Mouse (Mus musculus) cerebellum, adult 9-10 months (tissue): Measurements from ENCODE around the gene Paxx.
A peak's percentile ranks its signal among the peaks of the same experiment; 100 is the strongest.

Experiments used
- DNase-seq: peaks from one replicate; pipeline ENCODE4 v3.0.0; 2022

The Paxx gene

DNA sequence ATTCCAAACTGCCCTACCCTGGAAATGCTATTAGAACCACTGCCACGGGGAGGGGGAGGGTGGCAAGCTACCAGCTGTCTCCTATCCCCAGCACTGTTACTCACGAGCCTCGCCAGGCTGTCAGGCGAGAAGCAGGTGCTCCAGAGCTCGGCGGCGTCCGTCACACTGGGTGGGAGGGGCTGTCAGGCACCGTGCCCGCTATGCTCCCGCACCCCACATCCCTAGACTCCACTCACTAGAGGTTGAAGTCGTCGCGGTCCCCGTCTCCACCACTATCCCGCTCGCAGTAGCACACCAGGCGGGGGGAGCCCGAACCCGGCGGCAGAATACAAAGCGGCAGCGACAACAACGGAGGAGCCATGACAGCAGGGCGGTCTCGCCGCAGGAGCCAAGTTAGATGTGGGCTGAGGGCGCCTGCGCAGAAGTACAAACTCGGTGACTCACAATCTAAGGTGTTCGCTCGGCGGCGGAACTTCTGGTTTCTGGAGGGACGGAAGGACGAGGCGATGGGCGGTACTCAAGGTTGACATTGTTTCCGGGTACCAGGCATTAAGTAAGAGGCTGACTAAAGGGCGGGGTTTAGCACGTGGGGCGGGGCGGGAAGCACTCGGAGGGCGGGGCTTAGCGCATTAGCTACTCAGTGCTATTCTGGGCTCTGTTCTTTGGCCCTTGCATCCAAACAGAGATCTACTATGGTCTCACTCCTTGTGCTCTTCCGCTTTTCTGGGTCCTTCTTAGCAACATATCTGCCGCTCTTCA lies at the start of gene Paxx:
Gene Paxx (minus strand): TSS at position 544 of the 759 bp plus-strand sequence.
- DNase-seq: peak; percentile 95

DNA sequence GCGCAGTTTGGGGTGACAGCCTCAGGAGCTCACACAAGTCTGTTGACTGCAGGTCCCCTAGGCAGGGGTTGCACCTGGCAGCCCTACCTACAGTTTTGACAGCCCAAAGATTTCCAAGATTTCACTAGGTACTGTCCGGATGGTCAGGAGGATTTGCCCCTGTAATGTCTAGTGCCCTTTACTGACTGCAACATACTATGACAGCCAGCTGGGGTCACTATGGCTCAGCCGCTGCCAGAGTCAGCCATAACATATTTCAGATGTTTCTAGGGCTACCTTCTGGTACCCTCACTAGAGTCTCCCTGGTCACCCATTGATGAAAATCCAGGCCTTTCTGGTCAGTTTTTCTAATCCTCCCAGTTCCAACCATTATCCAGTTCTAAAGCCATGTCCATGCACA lies 49.0 kb upstream of the Paxx start:
- no peak for DNase-seq

DNA sequence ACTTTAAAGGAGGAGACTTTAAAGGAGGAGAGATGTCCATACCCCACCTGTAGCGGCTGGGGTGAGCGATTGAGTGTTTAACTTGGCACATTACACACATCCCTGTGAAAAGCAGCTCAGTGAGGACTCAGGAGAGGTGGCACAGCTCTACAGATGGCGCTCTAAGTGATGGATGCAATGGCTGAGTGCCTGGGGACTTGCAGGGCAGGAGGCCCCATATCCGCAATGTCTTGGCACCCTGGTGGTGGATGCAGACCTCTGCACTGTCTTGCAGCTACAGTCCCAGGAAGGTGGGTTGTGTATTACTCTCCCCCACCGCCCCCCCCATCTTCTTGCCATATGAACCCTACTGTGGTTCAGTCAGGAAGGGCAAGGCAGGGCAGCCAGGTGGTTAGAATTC lies 46.1 kb upstream of the Paxx start:
- DNase-seq: peak; percentile 29

DNA sequence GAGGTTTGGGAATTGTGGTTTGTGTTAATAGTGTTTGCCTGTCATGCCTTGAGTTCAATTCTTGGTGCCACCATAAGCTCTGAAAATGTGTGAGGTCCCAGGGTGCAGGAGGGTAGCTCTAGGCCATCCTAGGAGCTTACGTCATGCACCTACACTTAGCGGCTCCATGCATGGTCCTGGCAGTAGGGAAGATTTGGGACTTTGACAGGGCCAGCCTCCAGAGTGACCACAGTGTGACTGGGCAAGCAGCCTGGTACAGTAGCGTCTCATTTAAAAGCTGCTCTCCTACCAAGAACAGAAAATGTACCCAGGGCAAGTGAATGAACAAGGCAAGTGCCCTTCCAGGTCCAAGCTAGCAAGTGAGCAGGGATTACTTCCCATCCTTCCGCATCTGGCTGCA lies 45.0 kb upstream of the Paxx start:
- peak; percentile 41 for DNase-seq

DNA sequence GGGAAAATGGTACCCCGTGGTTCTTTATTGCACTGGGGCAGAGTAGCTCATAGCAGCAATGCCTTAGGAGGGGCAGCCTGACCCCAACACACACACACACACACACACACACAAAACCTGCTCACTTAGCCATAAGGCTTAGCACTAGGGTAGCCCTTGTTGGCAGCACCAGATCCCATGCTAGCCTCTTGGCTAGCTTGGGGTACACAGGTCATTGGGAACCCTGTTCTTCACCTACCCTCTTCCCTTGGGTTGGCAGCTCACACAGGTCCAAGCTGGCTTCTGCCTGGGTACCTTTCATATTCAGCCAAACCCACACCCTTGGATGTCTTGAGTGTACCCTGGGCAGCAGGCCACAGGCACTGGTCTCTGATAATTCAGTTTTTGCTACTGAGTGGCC lies 44.1 kb upstream of the Paxx start:
- no peak for DNase-seq

DNA sequence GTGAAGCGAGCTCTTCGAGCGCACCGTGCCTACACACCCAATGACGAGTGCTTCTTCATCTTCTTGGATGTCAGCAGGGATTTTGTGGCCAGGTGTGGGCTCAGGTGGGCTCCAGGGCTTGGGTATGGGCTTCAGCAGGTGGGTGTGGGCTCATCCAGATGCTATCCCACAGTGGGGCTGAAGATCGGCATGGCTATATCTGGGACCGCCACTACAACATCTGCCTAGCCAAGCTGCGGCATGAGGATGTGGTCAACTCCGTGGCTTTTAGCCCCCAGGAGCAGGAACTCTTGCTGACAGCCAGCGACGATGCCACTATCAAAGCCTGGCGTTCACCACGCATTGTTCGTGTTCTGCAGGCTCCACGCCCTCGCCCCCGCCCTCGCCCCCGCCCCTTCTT lies 43.6 kb upstream of the Paxx start:
- DNase-seq: no peak

DNA sequence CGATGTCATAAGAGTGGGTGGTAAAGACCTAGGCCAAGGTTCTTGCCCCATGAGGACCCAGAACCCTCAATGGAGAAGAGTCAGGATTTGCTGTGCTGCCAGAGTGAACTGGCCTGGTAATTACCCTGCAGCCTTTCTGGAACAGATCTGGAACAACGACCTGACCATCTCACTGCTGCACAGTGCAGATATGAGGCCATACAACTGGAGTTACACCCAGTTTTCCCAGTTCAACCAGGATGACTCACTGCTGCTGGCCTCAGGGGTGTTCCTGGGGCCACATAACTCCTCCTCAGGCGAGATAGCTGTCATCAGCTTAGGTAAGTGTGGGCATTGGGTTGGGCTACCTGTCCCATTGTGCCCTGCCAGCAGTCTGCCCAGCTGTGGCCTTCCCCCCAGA lies 41.8 kb upstream of the Paxx start:
- no peak for DNase-seq

DNA sequence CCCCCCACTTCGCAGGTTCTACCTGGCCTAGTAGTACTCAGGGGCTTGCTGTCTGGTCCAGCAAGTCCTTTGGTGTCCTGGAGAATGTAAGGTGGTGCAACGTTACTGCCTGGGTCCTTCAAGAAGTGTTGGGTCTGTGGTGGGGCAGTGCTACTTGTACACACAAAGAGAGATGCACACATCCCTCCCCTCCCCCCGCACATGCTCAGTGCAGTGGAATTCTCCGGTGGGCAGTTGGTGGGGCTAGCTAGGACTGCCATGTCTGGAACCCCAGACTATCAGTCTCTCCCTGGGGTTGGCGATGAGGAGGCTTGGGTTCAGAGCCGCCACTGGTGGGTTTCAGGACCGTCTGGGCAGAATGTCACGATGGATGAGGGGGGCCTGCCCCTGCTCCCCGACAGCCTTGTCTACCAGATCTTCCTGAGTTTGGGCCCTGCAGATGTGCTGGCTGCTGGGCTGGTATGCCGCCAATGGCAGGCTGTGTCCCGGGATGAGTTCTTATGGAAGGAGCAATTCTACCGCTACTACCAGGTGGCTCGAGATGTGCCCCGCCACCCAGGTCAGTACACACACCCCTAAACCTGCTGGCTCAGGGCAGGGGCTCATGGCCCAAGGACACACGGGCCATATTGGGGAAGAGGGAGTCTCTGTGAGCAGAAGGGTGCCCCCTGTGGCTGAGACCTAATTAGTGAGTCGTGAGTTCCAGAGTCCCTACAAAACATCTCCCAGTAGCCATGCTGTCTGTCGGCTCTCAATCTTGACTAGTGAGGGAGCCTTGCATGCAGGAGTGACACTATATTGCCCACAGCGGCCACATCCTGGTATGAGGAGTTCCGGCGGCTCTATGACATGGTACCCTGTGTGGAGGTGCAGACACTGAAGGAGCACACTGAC lies 40.9 kb upstream of the Paxx start, which contains the start of gene C8g:
Gene C8g (minus strand): TSS at position 127 of the 894 bp plus-strand sequence.
- DNase-seq: peak; percentile 65

DNA sequence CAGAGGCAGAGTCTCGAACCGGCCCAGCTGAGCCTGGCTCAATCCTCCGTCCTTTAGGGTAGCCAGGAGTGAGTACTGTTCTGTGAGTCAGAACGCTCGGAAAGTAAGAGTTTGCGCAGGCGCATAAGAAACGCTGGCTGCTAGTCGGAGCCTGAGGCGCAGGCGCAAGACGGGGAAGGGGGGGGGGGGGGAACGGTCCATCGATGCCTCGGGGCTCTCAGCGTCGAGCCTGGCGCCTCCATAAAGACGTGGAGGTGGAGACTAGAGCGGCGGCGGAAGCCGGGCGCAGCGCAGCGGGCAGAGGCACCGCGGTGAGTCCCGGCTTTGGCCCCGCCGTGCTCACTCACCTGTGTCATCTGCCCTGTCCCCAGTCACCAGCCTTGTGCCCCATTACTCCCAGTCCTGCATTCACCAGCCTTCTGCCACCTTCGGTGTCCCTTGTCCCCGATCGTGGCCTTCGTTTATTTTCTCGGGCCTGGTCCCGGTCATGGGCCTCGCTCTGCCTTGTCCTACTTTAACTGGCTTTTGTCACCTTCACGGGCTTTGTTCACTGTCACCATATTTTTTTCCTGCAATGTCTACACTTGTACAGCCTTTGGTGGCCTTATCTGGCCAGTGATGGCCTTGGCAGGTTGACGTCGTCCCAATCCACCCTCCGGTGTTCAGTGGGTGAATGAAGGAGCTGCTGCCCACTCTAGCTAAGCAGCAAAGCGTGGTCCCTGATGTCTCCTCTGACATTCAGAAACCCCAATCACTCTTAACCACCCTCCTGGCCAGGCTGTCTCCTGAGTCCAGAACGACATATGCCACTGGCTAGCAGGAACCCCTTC lies 39.9 kb upstream of the Paxx start, which contains the start of gene Fbxw5:
Gene Fbxw5 (plus strand): TSS at position 175 of the 830 bp plus-strand sequence.
- DNase-seq: peak; percentile 84

DNA sequence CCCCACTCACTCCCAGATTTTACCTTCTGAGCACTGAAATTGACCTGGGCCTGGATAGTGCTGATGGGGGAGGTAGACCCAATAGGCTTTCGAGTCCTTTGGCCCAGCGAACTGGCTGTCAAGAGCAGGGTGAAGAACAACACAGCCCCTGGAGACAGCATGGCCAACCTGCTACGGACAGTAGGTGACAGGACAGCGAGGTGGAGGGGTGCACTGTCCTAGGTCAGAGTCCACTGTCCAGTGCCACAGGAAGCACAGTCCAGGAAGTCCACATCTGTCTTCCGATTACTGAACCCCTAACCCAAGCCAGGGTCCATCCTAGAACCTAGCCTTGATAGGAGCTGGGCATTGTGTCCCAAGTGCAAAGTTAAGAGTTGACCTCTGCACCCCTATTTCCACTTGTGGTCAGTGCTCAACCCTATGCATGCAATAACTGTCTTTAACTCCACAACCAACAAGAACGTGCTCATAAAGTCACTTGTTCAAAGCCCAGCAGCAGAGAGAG lies 39.2 kb upstream of the Paxx start:
- DNase-seq: no peak

DNA sequence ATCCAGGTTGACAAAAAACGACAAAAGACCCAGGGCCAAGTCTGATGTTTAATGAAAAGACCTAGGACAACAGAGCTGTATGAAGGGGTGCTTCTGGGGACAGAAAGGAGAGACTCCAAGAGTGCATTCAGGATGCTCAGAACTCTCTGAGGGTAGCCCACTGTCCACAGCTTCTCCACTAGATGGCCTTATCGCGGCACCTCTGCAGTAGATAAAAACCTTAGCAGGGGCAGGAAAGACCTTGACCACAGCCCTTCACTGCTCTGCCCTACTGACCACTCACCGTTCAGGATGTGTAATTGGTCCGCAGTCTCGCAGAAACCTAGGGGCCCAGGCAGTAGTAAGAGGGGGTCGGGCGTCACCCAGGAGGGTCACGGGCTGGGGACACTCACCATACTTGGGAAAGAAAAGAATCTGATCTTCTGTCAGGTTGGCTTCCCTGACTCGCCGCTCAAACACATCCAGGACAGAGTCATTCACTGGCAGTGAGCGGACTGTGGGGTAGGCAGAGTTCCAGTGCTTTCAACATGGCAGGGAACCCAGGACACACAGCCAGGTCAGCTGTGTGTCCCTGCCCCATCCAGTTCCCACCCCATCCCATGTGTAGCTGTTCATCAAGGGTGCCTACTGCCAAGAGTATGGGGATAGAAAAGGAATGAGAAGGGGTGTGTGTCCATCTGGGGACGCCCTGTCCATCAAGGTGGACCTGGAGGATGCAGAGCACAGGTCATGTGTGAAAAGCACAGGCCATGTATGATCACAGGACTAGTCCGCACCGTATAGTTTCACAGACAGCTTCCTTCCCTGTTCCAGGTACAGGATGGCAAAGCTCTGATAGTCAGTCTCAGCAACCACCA lies 38.0 kb upstream of the Paxx start:
- peak; percentile 45 for DNase-seq

DNA sequence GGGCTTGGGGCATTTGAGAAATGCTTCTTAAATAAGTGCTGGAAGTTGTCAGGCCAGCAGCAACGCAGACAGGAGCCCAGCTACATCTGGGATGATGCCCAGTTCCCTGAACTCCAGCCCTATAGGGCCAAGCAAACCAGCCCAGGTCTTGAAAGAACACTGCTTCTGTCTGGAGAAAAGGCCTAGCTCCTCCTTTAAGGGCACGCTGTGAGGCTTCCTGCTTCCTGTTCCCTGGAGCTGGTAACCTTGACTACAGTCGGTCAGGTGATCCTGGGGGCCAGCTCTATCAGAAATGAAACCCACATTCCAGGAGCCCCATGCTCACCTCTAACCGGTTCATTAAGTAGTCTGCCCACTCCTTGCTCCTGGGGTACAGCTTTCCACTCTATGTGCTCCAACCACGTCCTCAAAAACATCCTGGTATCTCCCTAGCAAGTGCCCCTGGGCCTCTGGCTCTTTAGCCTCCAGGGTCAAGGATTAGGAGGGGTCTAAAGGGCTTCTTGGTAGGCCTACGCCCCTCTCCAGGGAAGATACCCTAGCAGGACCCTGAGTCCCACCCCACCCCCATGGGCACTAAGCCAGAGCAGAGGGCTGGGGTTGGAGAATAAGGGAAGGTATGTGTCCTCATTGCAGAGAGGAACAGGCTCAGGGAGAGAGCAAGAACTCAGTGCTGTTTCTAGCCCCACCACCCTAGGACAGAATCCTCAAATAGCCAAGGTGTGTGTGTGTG lies 37.1 kb upstream of the Paxx start:
- DNase-seq: peak; percentile 61

DNA sequence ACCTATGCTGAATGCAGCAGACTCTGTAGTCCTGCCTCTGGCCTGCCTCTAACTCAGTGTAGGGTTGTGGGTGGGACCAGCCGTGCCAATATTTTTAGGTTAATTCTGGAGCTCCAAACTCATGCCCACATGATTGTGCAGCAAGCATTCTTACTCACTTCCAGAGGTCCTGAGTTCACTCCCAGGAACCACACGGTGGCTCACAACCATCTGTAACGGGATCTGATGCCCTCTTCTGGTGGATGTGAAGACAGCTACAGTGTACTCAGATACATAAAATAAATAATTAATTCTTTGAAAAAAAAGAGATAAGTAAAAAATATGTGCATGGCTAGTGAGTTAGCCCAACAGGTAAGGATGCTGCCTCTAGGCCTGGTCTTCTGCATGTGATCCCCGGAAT lies 35.6 kb upstream of the Paxx start:
- peak; percentile 84 for DNase-seq

DNA sequence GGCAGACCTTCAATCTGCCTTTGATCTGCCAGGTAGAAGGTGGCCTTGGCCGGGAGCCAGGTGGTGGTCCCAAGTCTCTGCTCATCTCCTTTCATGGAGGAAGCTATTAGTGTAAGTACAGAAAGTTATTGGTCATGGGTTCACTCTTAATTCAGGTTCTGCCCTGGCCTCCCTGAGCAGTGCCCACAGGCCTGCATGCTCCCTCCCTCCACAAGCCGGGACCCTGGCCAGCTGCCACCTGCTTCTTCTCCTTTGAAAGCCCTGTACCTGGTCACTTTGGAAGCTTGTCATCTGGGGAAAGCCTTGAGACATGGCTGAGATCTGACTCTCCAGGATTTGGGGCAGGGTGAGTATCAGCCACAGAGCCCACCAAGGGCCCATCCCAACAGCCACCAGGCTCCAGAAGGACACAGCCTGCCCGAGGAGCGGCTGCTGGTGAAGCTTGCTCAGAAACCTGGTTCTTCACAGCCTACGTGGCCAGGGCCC lies 32.6 kb upstream of the Paxx start, which contains the start of gene Lcn12:
Gene Lcn12 (minus strand): TSS at position 436 of the 486 bp plus-strand sequence.
- DNase-seq: peak; percentile 86

DNA sequence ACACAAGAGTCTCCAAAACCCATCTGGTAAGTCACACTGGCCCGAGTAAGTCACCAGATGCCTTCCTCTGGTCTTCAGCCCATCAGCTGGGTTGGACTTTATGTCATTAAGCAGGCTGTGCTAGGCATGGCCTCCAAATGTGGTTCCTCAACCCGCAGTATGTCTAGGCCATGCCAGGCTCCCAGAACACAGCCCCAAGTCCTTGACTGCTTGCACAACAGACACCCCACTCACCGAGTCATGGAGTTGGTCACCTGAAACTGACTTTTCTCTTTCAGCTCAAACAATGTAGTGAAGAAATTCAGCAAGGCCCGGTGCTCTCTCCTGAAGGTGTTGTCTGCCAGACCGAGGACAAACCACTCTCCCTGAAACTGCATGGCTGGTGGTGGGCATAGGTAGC lies 32.1 kb upstream of the Paxx start:
- peak; percentile 25 for DNase-seq

DNA sequence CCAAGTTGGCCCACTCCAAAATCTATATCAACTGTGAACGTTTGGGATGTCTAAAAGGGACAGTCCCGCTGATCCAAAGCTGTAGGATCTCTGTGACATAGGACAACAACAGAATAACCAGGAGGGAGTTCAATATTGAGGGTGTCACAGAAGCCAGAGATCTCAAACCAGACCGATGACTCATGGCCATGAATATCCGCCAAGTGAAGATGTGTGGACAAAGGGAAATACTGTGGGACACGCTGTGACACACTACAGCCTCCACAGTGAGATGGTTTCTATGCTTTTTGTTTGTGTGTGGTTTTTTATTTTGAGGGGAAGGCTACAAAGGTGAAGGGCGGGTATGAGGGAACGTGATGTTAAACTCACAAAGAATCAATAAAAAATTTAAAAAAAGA lies 27.8 kb upstream of the Paxx start:
- DNase-seq: peak; percentile 82

DNA sequence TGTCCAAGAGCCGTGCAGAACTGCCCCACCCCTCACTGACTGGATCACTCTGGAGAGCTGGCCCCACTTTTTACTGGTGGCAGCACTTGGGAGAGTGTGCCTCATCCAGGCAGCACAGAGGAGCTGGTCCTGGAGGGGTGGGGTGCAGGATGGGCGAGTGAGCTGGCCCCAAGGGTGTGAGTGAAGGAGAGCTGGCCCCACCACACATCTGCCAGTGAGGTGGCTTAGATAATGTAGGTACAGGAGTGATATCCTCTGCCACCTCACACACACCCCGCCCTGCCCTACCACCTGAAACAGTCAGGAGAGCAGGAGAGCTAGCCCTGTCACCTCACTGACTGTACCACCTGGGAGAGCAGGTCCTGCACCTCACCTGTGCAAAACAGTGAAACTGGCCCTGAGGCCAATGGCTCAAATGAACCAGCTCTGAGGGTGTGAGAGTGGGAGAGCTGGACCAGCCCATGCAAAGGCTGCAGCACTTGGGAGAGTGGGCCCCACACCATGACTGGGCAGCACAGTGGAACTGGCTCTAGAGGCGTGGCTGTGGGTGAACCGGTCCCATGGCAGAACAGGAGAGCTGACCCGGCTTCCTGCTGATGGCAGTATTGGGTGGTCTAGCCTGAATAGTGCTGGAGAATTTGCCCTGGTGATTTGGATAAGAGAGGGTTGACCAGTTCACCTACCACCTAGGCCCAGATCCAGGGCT lies 27.2 kb upstream of the Paxx start:
- DNase-seq: no peak

DNA sequence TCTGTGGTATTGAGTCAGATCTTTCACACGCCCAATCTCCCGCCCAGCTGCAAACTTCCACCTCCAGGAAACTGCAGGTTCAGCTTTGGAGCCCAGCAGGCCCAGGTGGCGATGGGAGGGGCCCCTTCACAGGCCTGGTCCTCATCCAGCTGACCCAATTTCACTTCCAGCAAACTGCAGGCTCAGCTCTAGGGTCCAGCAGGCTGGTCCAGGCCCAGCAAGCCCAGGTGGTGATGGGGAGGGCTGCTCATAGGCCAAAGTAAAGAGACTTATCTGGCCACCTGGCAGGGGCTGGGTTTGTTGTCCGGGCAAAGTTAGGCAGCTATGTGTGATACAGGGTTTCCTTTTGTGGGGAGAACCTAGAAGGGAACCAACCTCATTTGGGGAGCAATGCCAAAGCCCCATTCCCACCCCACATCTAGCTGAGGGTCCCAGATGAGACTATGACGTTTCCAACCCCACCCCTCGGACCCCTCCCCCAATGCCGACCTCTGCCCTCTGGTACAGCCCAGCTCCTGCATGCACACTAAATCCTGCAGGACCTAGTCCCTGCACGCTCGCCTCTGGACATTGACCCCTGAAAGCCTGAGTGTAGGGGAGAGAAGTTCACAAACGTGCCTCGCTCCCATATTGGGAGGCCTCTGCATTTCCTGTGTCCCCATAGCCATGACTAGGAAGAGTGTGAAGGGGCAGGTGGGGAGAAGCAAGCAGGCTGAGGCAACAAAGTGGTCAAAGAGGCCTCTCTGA lies 24.2 kb upstream of the Paxx start:
- peak; percentile 98 for DNase-seq

DNA sequence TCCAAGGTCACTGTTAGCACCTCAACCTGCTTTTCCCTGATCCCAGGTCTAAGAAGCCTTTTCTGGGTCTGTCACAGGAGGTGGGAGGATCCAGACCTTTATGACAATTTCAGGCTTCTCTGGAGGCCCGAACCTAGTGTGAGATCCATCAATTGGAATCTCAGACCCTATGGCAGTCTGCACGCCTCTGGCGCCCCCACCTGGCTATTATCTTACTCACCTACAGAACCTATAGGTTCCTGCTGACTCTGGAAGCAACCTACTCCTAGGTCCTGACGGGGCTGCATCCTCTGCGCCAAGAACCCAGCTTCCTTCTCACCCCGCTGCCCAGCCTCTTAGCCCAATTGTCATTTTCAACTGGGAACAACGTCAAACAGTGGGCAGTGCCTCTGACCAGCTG lies 22.1 kb upstream of the Paxx start:
- DNase-seq: peak; percentile 82
